Mouse (Mus musculus): Measurements from ENCODE around the gene Tmem245. TPM values are rescaled to one million over a fixed set of nuclear protein-coding genes. Genes with fewer than 3 reads are reported as not detected.
"Not testable (repeated sequence)": the region's sequence is repeated elsewhere in the genome, so short reads cannot be mapped to it uniquely, and the experiment has no call there.

The Tmem245 gene
- total and polyA plus RNA-seq, 2 experiments from 2014 or later, result 11.2 to 29.6 TPM

DNA sequence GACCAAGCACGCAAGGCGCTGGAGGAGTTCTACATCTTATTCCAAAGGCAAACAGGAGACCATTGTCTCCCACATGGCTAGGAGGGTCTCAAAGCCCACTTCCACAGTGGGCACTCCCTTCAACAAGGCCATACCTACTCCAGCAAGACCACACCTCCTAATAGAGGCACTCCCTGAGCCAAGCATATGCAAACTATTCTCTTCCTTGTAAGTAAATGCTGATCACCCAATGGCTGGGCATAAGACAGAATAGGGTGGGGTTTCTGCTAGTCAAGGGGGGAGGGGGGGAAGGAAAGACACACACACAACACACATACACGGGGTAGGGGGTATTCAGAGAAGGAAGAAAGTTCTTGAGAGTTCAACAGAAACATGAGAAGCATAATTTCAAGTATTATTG is 53.0 kb downstream of the Tmem245 start:
- 94% methylated on average over 3 of the region's 3 CpGs for WGBS
- Histone ChIP-seq H3K9me3 (ENCODE audit: low read length) (no peaks in the 10 kb centered on the region), H3K27me3 (ENCODE audit: insufficient read depth, low read length) (no peaks in the 10 kb centered on the region)

DNA sequence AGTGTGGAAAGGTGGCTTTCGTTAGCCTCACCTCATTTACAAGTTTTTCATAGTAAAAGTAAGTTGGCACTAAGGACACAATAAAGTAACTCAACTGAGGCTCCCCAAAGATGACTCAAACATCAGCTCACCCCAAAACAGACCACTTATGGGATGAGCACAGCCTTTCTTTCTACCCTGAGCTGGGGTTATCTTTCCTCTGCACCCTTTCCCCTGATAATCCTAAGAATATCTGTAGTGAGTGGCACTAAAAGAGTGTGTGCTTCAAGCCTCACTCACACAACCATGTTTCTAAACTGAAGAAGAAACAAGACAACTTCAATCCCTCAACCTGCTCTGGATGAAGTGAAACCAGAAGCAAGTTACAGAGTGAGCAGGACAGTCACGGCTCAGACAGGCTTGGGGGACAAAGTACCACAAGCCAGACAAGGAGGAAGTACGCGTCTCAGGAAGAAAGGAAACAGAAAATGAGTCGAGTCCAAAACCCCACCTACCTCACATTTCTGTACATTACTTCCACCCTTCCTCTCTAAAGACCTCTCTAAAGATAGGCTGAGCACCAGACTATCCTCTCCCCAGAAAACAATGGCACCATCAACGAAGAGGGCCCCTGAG is 54.6 kb downstream of the Tmem245 start:
- H3K27ac ChIP-seq (ENCODE audit: low read depth, low read length), result no peak overlapping the region
- H3K9ac ChIP-seq (replicated peaks; ENCODE audit: low read length, poor library complexity, severe bottlenecking), result no peak overlapping the region
- DNase-seq (ENCODE audit: low spot score) (no peak), ATAC-seq (ENCODE audit: low FRiP score) (no peak)
- H3K4me2 ChIP-seq (ENCODE audit: low read depth, low read length, poor library complexity, severe bottlenecking), result no peak overlapping the region
- H3K4me3 ChIP-seq (ENCODE audit: low read depth, low read length), result no peak overlapping the region
- WGBS, result 93% methylated on average over 6 of the region's 6 CpGs
- H3K4me1 ChIP-seq (ENCODE audit: insufficient read depth, low read length), result no peaks in the 10 kb centered on the region
- no peaks in the 10 kb centered on the region for H3K27me3 ChIP-seq (ENCODE audit: insufficient read depth, low read length)
- H3K36me3 ChIP-seq (ENCODE audit: insufficient read depth, low read length), result peaks cover 13% of the 10 kb centered on the region
- TF ChIP-seq CTCF (IDR thresholded peaks at IDR 0.05), result no peak
- H3K9me3 ChIP-seq (ENCODE audit: low read length), result no peaks in the 10 kb centered on the region

More for the DNA sequence above, 53.0 kb downstream of the Tmem245 start:
- no peak for TF ChIP-seq CTCF (IDR thresholded peaks at IDR 0.05)
- Histone ChIP-seq H3K4me3 (ENCODE audit: low read depth, low read length) (no peak overlapping the region), H3K4me2 (ENCODE audit: low read depth, low read length, poor library complexity, severe bottlenecking) (no peak overlapping the region), H3K36me3 (ENCODE audit: insufficient read depth, low read length) (peaks cover 20% of the 10 kb centered on the region), H3K9ac (replicated peaks; ENCODE audit: low read length, poor library complexity, severe bottlenecking) (no peak overlapping the region), H3K4me1 (ENCODE audit: insufficient read depth, low read length) (no peaks in the 10 kb centered on the region), H3K27ac (ENCODE audit: low read depth, low read length) (no peak overlapping the region)
- DNase-seq (ENCODE audit: low spot score) (no peak), ATAC-seq (ENCODE audit: low FRiP score) (no peak)

DNA sequence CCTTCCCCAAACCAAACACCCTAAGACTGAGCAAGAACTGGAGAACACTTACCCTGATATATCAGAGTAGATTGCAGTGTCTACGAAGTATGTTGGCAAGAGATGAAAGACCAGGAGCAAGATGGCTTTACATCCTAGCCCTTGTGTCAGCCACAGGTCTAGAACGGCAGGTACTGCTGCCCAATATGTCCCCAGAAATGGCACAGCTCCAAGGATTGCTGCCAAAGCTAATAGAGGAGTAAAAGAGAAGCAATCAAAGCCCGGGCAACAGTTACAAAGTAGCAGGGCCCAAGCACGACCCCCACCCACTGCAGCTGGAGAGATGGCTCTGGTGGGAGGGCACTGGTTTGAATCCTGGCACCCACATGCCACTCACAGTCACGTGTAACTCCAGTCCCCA is 58.8 kb downstream of the Tmem245 start:
- no peak for DNase-seq (ENCODE audit: low spot score)

DNA sequence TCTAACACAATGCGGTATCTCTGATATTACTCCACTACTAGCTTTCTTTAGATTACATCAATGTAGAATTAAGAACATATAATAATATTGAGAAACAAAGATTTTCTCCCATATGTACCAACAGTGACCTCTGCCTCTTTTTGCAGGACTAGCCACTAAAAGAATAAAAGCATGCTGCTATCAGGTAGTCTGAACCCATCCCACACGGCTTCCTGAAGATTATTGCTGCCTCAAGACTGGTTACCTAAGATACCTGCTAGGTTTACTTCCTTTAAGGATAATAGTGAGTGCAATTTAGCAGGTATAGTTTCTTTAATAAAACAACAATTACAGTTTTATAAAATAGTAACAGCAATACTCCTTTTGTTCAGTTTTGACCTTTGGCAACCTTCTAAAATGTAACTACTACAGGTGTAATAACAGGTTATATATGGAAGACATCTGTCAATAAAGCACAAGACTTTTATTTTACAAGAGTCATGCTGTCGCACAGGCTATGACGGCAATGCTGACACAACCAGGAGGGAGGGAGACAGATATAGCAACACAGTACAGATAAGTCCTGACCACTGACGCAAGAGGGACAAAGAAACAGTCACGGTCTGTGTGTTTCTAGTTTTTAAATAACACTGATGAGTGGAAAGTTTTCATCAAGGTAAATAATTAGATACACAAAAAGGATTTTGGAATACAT is 60.8 kb downstream of the Tmem245 start:
- no peak for ATAC-seq (ENCODE audit: low FRiP score)
- no peak for TF ChIP-seq CTCF (IDR thresholded peaks at IDR 0.05)

More for the DNA sequence above, 58.8 kb downstream of the Tmem245 start:
- 72% methylated on average over 5 of the region's 5 CpGs for WGBS
- Histone ChIP-seq H3K27ac (ENCODE audit: low read depth, low read length) (no peak overlapping the region), H3K4me3 (ENCODE audit: low read depth, low read length) (no peak overlapping the region), H3K36me3 (ENCODE audit: insufficient read depth, low read length) (peaks cover 15% of the 10 kb centered on the region), H3K4me1 (ENCODE audit: insufficient read depth, low read length) (no peaks in the 10 kb centered on the region), H3K27me3 (ENCODE audit: insufficient read depth, low read length) (no peaks in the 10 kb centered on the region), H3K9me3 (ENCODE audit: low read length) (no peaks in the 10 kb centered on the region), H3K9ac (replicated peaks; ENCODE audit: low read length, poor library complexity, severe bottlenecking) (no peak overlapping the region), H3K4me2 (ENCODE audit: low read depth, low read length, poor library complexity, severe bottlenecking) (no peak overlapping the region)
- no peak for TF ChIP-seq CTCF (IDR thresholded peaks at IDR 0.05)
- ATAC-seq (ENCODE audit: low FRiP score), result no peak

DNA sequence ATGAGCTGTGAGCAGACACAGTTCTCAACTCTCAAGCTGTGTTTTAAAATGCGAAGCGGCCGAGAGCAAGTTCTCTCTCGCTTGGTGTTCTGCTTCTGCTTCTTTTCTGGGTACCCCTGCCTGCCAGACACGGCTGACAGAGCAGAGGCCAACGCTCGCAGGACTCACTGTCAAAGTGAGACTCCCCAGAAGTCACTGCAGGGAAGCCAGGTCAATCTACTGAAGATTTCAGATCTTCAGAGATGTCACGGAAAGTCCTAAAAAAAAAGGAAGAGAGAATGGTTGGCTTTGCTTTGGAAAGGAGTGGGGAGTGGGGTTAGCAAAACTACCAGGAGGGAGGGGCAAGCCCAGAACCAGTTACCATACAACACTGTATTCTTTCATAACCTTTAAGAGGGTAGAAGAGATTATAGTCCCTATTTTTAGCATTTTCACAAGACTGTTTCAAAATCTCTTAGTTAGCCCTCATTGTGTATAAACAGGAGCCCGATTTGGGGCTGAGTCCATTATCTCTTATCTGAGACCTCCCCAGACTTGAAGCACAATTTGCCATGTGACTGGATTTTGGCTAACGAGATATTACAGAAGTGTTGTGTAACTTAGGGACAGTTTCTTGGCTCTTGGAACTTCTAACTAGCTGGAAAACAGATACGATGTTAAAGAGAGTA is 67.1 kb downstream of the Tmem245 start:
- Histone ChIP-seq H3K27ac (ENCODE audit: low read depth, low read length) (no peak overlapping the region), H3K27me3 (ENCODE audit: insufficient read depth, low read length) (no peaks in the 10 kb centered on the region), H3K4me3 (ENCODE audit: low read depth, low read length) (no peak overlapping the region), H3K9me3 (ENCODE audit: low read length) (no peaks in the 10 kb centered on the region), H3K4me2 (ENCODE audit: low read depth, low read length, poor library complexity, severe bottlenecking) (no peak overlapping the region), H3K9ac (replicated peaks; ENCODE audit: low read length, poor library complexity, severe bottlenecking) (no peak overlapping the region), H3K4me1 (ENCODE audit: insufficient read depth, low read length) (no peaks in the 10 kb centered on the region), H3K36me3 (ENCODE audit: insufficient read depth, low read length) (peaks cover 19% of the 10 kb centered on the region)
- DNase-seq (ENCODE audit: low spot score) (no peak), ATAC-seq (ENCODE audit: low FRiP score) (no peak)
- WGBS, result 87% methylated on average over 11 of the region's 11 CpGs
- TF ChIP-seq CTCF (IDR thresholded peaks at IDR 0.05), result no peak

More for the DNA sequence above, 60.8 kb downstream of the Tmem245 start:
- no peak overlapping the region for H3K4me3 ChIP-seq (ENCODE audit: low read depth, low read length)
- 93% methylated on average over 6 of the region's 6 CpGs for WGBS
- no peaks in the 10 kb centered on the region for H3K27me3 ChIP-seq (ENCODE audit: insufficient read depth, low read length)
- H3K4me1 ChIP-seq (ENCODE audit: insufficient read depth, low read length), result no peaks in the 10 kb centered on the region
- H3K27ac ChIP-seq (ENCODE audit: low read depth, low read length), result no peak overlapping the region
- H3K9me3 ChIP-seq (ENCODE audit: low read length), result no peaks in the 10 kb centered on the region
- no peak overlapping the region for H3K4me2 ChIP-seq (ENCODE audit: low read depth, low read length, poor library complexity, severe bottlenecking)
- peaks cover 20% of the 10 kb centered on the region for H3K36me3 ChIP-seq (ENCODE audit: insufficient read depth, low read length)
- no peak overlapping the region for H3K9ac ChIP-seq (replicated peaks; ENCODE audit: low read length, poor library complexity, severe bottlenecking)
- DNase-seq (ENCODE audit: low spot score), result no peak

DNA sequence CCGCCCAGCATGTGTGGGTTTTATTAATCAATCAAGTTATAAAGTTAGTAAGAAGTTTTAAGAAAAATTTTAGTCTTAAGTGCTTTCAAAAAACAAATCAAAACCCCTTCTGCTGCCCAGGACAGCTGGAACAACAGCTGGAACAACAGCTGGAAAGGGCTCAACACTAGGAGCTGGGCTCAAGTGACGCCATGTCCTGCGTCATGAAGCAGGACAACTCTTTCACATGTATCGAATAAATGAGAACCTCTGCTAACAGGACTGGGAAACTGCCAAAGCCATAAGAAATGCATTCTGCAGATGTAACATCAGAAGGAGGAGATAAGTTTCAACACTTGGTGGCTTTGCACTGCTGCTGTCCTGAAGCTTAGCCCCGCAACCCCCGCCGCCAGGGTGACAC is 68.3 kb downstream of the Tmem245 start:
- Histone ChIP-seq H3K27me3 (ENCODE audit: insufficient read depth, low read length) (no peaks in the 10 kb centered on the region), H3K9ac (replicated peaks; ENCODE audit: low read length, poor library complexity, severe bottlenecking) (no peak overlapping the region), H3K27ac (ENCODE audit: low read depth, low read length) (no peak overlapping the region), H3K4me1 (ENCODE audit: insufficient read depth, low read length) (no peaks in the 10 kb centered on the region), H3K4me3 (ENCODE audit: low read depth, low read length) (no peak overlapping the region), H3K36me3 (ENCODE audit: insufficient read depth, low read length) (peaks cover 20% of the 10 kb centered on the region), H3K4me2 (ENCODE audit: low read depth, low read length, poor library complexity, severe bottlenecking) (no peak overlapping the region), H3K9me3 (ENCODE audit: low read length) (no peaks in the 10 kb centered on the region)
- DNase-seq (ENCODE audit: low spot score) (no peak), ATAC-seq (ENCODE audit: low FRiP score) (no peak)
- 96% methylated on average over 7 of the region's 7 CpGs for WGBS
- TF ChIP-seq CTCF (IDR thresholded peaks at IDR 0.05), result no peak

DNA sequence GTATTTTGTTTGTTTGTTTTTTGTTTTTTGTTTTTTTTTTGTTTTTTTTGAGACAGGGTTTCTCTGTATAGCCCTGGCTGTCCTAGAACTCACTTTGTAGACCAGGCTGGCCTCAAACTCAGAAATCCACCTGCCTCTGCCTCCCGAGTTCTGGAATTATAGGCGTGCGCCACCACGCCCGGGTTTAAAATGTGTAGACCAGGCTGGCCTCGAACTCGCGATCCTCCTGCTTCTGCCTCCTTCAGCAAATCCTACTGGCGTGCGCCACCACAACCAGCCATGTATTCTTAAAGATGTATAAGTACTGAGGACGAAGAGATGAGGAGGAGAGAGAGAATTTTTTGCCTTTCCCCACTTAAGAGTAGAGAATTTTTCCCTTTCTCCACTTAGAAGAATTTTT is 76.7 kb downstream of the Tmem245 start:
- not testable (repeated sequence) for ATAC-seq (ENCODE audit: low FRiP score); DNase-seq (ENCODE audit: low spot score); H3K36me3 ChIP-seq (ENCODE audit: insufficient read depth, low read length); H3K9me3 ChIP-seq (ENCODE audit: low read length); H3K4me1 ChIP-seq (ENCODE audit: insufficient read depth, low read length); H3K4me2 ChIP-seq (ENCODE audit: low read depth, low read length, poor library complexity, severe bottlenecking); H3K4me3 ChIP-seq (ENCODE audit: low read depth, low read length); H3K27me3 ChIP-seq (ENCODE audit: insufficient read depth, low read length); H3K9ac ChIP-seq (replicated peaks; ENCODE audit: low read length, poor library complexity, severe bottlenecking); H3K27ac ChIP-seq (ENCODE audit: low read depth, low read length)
- 98% methylated on average over 11 of the region's 11 CpGs for WGBS
